Mouse (Mus musculus) liver, embryonic 11.5 days (tissue): ENCODE results near the gene Gtf2ird2. TPM values are rescaled to one million over a fixed set of nuclear protein-coding genes. Genes with fewer than 3 reads are reported as not detected.

Source experiments
- ATAC-seq: fragments of 200-750 bp; cut with Nextera tagmentation; replicated peaks from 2 replicates; pipeline ENCODE4 v1.8.0; 2017; ENCODE audit warnings: moderate number of reproducible peaks, mild to moderate bottlenecking, moderate TSS enrichment, moderate library complexity; ENCODE audit not compliant: low FRiP score
- DNase-seq: peaks from one replicate; pipeline ENCODE4 v3.0.0-alpha.2; 2017; ENCODE audit warnings: low spot score
- H3K27ac ChIP-seq: fragments of 300-500 bp; sonication (generic); 2 replicates; pipeline ENCODE4 v1.5.1; 2014; ENCODE audit warnings: mild to moderate bottlenecking, low read depth, low read length, control low read depth
- H3K27me3 ChIP-seq: fragments of 300-500 bp; sonication (generic); replicated peaks from 2 replicates; pipeline ENCODE4 v1.6.1; 2014; ENCODE audit warnings: low read length, mixed read lengths; ENCODE audit not compliant: control insufficient read depth, insufficient read depth
- H3K36me3 ChIP-seq: fragments of 300-500 bp; sonication (generic); 2 replicates; pipeline ENCODE4 v1.6.1; 2014; ENCODE audit warnings: mild to moderate bottlenecking, low read length, moderate library complexity, mixed read lengths; ENCODE audit not compliant: control insufficient read depth, insufficient read depth
- H3K4me1 ChIP-seq: fragments of 300-500 bp; sonication (generic); replicated peaks from 2 replicates; pipeline ENCODE4 v1.6.1; 2014; ENCODE audit warnings: low read length, mixed read lengths; ENCODE audit not compliant: control insufficient read depth, insufficient read depth
- H3K4me2 ChIP-seq: fragments of 300-500 bp; sonication (generic); 2 replicates; pipeline ENCODE4 v1.6.1; 2014; ENCODE audit warnings: mild to moderate bottlenecking, control low read depth, moderate library complexity
- H3K4me3 ChIP-seq: fragments of 300-500 bp; sonication (generic); 2 replicates; pipeline ENCODE4 v1.5.1; 2014; ENCODE audit warnings: low read depth, low read length, control low read depth
- H3K9ac ChIP-seq: fragments of 300-500 bp; sonication (generic); 2 replicates; pipeline ENCODE4 v1.6.1; 2014; ENCODE audit warnings: low read depth, low read length, control low read depth
- H3K9me3 ChIP-seq: fragments of 300-500 bp; sonication (generic); 2 replicates; pipeline ENCODE4 v1.6.1; 2016; ENCODE audit warnings: low read length, inconsistent platforms, mixed read lengths; ENCODE audit not compliant: control insufficient read depth
- WGBS: fragments of 180-500 bp; shearing (Covaris S2); extraction: QIAGEN DNeasy Blood & Tissue Kit; methylation state at CpG from one replicate; pipeline ENCODE4 v1.1.7; 2014; 5-methylcytosine and 5-hydroxymethylcytosine counted together
- polyA plus RNA-seq: library from polyadenylated mRNA; unstranded; fragments of >200 nt; fragmentation: Nextera tagmentation; extraction: Ambion mirVana; gene quantifications from 2 replicates; pipeline ENCODE4 v1.2.1, GENCODE M21; 2014

Gene Gtf2ird2
- polyA plus RNA-seq, 1 experiment from 2014 or later = 5.9 TPM

DNA sequence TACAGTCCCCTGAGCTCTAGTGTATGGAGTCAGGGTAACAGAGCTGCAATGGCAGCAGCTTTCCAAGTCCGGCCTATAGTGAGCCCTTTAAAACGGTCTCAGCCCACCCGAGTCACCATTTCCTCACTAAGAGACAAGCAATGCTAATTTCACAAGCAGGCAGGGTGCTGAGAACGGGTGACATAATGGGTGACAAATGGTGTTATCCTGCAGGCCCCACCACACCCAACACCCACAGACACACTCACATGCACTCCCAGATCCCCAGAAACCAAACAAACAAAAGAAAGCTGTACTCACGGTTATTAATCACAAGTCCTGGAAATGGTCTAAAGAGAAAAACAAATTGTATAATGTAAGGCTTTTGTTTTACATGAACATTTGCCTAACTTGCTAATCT is 58.0 kb downstream of the Gtf2ird2 start:
- Histone ChIP-seq H3K27me3 (no peaks in the 10 kb centered on the region), H3K4me1 (no peaks in the 10 kb centered on the region; the same call in 1 of the 2 replicates), H3K9me3 (no peaks in the 10 kb centered on the region), H3K9ac (no peak overlapping the region), H3K4me2 (no peak overlapping the region), H3K4me3 (no peak overlapping the region), H3K27ac (no peak overlapping the region), H3K36me3 (peaks cover 93% of the 10 kb centered on the region)
- 88% methylated on average over 5 of the region's 5 CpGs for WGBS
- ATAC-seq = no peak
- DNase-seq = no peak

GRCm38 (mm10) chr5:134243661-134244436 is 60.0 kb downstream of the Gtf2ird2 start:
- Histone ChIP-seq H3K27ac (no peak overlapping the region), H3K27me3 (no peaks in the 10 kb centered on the region), H3K4me1 (no peaks in the 10 kb centered on the region), H3K4me2 (no peak overlapping the region), H3K9me3 (no peaks in the 10 kb centered on the region), H3K9ac (no peak overlapping the region), H3K4me3 (no peak overlapping the region), H3K36me3 (peaks cover 94% of the 10 kb centered on the region)
- ATAC-seq (no peak), DNase-seq (no peak)
- WGBS = 90% methylated on average over 26 of the region's 26 CpGs

- DNase-seq (no peak), ATAC-seq (no peak)
- H3K9me3 ChIP-seq = no peaks in the 10 kb centered on the region
- no peaks in the 10 kb centered on the region for H3K4me1 ChIP-seq
- 96% methylated on average over 5 of the region's 5 CpGs for WGBS
- H3K4me2 ChIP-seq = no peak overlapping the region
- H3K27ac ChIP-seq = no peak overlapping the region
- peaks cover 94% of the 10 kb centered on the region for H3K36me3 ChIP-seq
- no peak overlapping the region for H3K4me3 ChIP-seq
- no peaks in the 10 kb centered on the region for H3K27me3 ChIP-seq
- no peak overlapping the region for H3K9ac ChIP-seq
Observed at GRCm38 (mm10) chr5:134244890-134245289, 61.1 kb downstream of the Gtf2ird2 start.

DNA sequence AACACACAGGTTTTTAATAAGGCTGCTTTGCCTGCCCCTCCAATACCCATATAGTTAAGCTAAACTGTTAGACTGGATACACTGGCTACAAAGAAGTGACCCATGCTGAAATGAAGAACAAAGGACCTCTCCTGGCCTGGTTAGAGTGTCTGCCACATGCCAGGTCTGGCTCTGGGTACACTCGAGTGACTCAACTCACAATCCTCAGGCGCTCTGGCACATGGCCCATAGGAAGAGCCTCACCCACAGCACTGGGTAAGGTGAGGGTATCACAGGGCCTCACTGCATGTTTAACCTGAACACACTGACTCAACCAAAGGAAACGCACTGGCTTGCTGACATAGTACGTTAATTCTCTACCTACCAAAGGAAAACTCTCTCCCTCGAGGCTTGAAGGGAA is 62.3 kb downstream of the Gtf2ird2 start:
- Histone ChIP-seq H3K4me2 (no peak overlapping the region), H3K27me3 (no peaks in the 10 kb centered on the region), H3K4me1 (no peaks in the 10 kb centered on the region), H3K9me3 (no peaks in the 10 kb centered on the region), H3K9ac (no peak overlapping the region), H3K27ac (no peak overlapping the region), H3K4me3 (no peak overlapping the region), H3K36me3 (peaks cover 90% of the 10 kb centered on the region)
- 88% methylated on average over 5 of the region's 5 CpGs for whole genome bisulfite sequencing
- DNase-seq (no peak), ATAC-seq (no peak)

- H3K4me1 ChIP-seq = no peaks in the 10 kb centered on the region
- no peak overlapping the region for H3K9ac ChIP-seq
- ATAC-seq (no peak), DNase-seq (no peak)
- no peaks in the 10 kb centered on the region for H3K27me3 ChIP-seq
- WGBS = 95% methylated on average over 14 of the region's 14 CpGs
- no peaks in the 10 kb centered on the region for H3K9me3 ChIP-seq
- peaks cover 93% of the 10 kb centered on the region for H3K36me3 ChIP-seq
- H3K27ac ChIP-seq = no peak overlapping the region
- no peak overlapping the region for H3K4me2 ChIP-seq
- no peak overlapping the region for H3K4me3 ChIP-seq
Observed at GRCm38 (mm10) chr5:134248608-134249244, 64.9 kb downstream of the Gtf2ird2 start.

DNA sequence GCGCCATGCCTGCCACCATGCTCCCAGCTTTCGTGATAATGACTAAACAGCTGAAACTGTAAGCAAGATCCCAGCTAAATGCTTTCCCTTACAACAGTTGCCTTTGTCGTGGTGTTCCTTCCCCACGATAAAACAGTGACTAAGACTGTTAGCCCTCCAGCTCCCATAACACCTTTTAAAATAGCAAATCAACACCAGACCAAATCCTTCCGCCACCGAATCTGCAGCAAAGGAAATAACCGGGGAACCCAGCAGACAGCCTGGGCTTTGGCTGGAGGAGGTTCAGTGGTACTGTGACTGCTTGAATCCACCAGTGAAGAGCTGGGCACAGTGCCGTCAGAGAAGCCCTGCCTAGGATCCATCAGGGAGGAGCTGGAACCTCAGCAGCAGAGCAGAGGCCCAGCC is 65.4 kb downstream of the Gtf2ird2 start:
- 95% methylated on average over 8 of the region's 8 CpGs for WGBS
- no peak overlapping the region for H3K4me2 ChIP-seq
- ATAC-seq = no peak
- H3K4me3 ChIP-seq = no peak overlapping the region
- H3K36me3 ChIP-seq = peaks cover 91% of the 10 kb centered on the region
- DNase-seq = no peak
- H3K9me3 ChIP-seq = no peaks in the 10 kb centered on the region
- H3K27me3 ChIP-seq = no peaks in the 10 kb centered on the region
- no peak overlapping the region for H3K27ac ChIP-seq
- no peaks in the 10 kb centered on the region for H3K4me1 ChIP-seq
- H3K9ac ChIP-seq = no peak overlapping the region

- H3K4me3 ChIP-seq = no peak overlapping the region
- ATAC-seq (no peak), DNase-seq (no peak)
- H3K36me3 ChIP-seq = peaks cover 91% of the 10 kb centered on the region
- no peaks in the 10 kb centered on the region for H3K27me3 ChIP-seq
- no peak overlapping the region for H3K9ac ChIP-seq
- H3K4me2 ChIP-seq = no peak overlapping the region
- 95% methylated on average over 3 of the region's 3 CpGs for WGBS
- no peaks in the 10 kb centered on the region for H3K4me1 ChIP-seq
- H3K27ac ChIP-seq = no peak overlapping the region
- H3K9me3 ChIP-seq = no peaks in the 10 kb centered on the region
Observed at GRCm38 (mm10) chr5:134250601-134251000, 66.8 kb downstream of the Gtf2ird2 start.

- Histone ChIP-seq H3K4me3 (no peak overlapping the region), H3K9me3 (no peaks in the 10 kb centered on the region), H3K9ac (no peak overlapping the region), H3K4me1 (no peaks in the 10 kb centered on the region), H3K36me3 (peaks cover 91% of the 10 kb centered on the region), H3K27me3 (no peaks in the 10 kb centered on the region), H3K4me2 (no peak overlapping the region), H3K27ac (no peak overlapping the region)
- 96% methylated on average over 4 of the region's 4 CpGs for WGBS
- no peak for DNase-seq
- no peak for ATAC-seq
Observed at GRCm38 (mm10) chr5:134251083-134251482, 67.3 kb downstream of the Gtf2ird2 start.

- H3K4me2 ChIP-seq = no peak overlapping the region
- no peak overlapping the region for H3K4me3 ChIP-seq
- H3K36me3 ChIP-seq = peaks cover 83% of the 10 kb centered on the region
- 69% methylated on average over 3 of the region's 3 CpGs for WGBS
- H3K4me1 ChIP-seq = no peaks in the 10 kb centered on the region
- H3K9ac ChIP-seq = no peak overlapping the region
- H3K27me3 ChIP-seq = no peaks in the 10 kb centered on the region
- DNase-seq (no peak), ATAC-seq (no peak)
- no peaks in the 10 kb centered on the region for H3K9me3 ChIP-seq
- H3K27ac ChIP-seq = no peak overlapping the region
Observed at GRCm38 (mm10) chr5:134253806-134254205, 70.0 kb downstream of the Gtf2ird2 start.
